Mouse (Mus musculus) neural tube, embryonic 10.5 days (tissue): Measurements from ENCODE around the gene Mllt3.

Source experiments
- DNase-seq: peaks from one replicate; pipeline ENCODE4 v3.0.0-alpha.2; 2017; ENCODE audit warnings: low spot score; ENCODE audit errors: extremely low spot score

Mllt3 gene

GRCm38 (mm10) chr4:88033216-88033653, at the start of gene Mllt3:
Mllt3 (minus strand) TSS chr4:88033364.
- DNase-seq, result peak; percentile 97

DNA sequence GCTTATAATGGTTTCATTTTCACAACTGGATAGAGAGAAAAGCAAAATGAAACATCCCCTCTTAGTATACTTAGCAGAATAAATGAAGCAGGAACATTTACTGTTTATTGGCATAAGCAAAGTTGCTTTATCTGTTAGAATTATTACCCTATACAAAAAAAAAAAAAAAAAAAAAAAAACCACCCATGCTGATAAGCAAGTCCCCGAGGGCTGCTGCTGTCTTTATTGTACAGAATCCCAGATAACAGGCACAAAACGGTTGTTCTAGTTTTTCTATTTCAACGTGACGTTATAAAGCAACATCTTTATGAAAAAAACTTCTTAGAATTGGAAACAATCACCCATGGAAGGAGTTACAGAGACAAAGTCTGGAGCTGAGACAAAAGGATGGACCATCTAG, 49.2 kb upstream of the Mllt3 start:
- DNase-seq, result no peak

GRCm38 (mm10) chr4:88081885-88082284, 48.7 kb upstream of the Mllt3 start:
- DNase-seq, result no peak

GRCm38 (mm10) chr4:88081417-88081816, 48.3 kb upstream of the Mllt3 start:
- DNase-seq, result no peak

DNA sequence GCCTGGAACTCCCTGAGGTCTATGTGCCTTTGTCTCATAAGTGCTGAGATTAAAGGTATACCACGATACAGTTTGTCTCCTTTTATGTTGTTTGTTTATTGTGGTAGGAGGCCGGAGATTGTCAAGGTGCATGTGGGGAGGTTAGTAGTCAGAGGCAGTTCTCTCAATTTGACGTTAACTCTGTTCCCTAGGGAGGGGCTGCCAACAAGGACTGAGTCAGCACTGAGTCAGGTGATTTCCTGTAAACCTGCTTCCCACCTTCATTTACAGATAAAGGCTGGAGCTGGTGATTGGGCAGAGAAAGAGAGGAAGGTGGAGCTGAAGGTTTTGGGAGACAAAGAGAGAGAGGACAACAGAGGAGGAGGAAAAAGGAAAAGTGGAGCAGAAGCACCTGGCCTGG, 45.8 kb upstream of the Mllt3 start:
- no peak for DNase-seq

- DNase-seq, result no peak
Observed at GRCm38 (mm10) chr4:88075388-88075787, 42.2 kb upstream of the Mllt3 start.

- DNase-seq, result no peak
Observed at GRCm38 (mm10) chr4:88046280-88046679, 13.1 kb upstream of the Mllt3 start.

- no peak for DNase-seq
Observed at GRCm38 (mm10) chr4:88045151-88045550, 12.0 kb upstream of the Mllt3 start.

DNA sequence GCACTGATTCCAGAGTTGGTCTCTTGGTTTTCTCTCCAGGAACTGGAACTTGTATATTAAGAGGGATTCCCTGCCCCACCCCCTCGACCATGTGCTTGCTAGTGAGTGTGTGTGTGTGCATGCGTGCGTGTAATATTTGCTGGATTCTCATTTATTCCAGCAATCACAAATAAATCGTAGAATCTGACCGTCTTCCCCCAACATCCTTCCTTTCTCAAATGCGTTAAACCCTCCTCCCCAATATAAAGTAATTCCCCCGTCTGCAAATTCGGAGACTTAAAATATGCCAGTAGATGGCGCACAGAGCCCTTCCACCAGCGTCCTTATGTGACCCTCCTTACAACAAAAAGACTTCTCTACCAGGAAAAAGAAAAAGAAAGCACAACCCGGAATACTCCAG, 2.2 kb upstream of the Mllt3 start:
- peak; percentile 45 for DNase-seq

DNA sequence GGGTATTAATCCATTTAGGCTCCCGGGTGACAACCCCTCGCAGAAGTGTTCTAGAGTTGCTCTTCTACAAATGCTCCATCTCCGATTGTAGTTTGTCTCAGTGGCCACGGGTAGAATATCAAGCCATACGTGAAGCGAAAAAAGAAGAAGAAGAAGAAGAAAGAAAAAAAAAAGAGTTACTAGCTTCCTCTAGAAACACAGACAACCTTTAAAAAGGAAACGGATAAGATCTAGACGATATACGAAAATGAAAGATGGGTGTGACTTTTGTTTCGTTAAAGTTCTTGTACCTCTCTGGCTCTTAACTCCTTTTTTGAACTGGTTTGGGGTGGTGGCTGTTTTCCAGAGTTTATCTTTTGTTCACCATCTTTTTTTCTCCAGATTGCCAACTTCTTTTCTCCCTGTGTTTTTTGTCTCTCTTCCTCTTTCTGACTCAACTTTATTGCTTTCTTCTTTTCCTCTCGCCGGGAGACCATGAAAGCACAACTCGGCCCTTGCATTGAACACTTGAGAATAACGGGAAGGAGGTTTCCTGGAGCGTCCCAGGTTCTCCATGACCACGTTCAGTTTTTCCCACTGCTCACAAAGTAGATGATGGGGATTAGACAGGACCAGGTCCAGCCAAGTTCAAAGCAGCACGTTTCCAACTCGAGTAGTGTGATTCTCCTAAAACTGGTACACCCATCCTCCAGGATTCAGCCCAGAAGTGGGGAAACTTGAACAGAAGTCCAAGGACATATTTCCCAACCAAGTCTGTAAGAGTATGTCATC, 1.4 kb upstream of the Mllt3 start:
- DNase-seq, result peak; percentile 31

DNA sequence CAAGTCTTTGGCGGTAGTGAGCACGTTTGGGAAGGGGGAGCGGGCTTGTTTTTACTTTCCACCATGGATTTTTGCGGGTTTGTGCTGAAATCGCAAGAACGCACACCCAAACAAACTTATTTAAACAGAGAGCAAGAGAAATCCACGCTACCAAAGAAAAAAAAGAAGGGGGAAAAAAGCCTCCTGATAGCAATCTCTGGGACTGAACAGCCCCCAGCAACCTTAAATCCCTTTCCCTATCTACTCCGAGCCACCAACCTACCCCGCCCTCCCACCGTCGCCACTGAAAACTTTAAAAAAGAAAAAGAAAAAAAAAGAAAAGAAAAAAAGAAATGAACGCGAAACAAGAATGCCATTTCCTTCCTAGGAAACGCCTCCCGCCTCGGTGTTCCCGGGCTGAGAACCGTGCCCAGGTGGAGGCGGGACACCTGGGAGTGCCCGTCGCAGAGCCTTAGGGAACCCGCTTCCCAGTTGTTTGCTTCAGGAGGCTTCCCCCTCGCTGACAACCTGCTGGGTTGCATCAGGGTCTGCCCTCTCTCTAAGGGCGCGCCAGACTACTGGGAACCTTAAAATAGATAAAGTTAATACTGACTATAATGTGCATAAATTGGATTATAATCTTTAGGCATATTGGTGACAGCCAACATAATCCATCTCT, 694 bp upstream of the Mllt3 start:
- DNase-seq, result peak; percentile 41

DNA sequence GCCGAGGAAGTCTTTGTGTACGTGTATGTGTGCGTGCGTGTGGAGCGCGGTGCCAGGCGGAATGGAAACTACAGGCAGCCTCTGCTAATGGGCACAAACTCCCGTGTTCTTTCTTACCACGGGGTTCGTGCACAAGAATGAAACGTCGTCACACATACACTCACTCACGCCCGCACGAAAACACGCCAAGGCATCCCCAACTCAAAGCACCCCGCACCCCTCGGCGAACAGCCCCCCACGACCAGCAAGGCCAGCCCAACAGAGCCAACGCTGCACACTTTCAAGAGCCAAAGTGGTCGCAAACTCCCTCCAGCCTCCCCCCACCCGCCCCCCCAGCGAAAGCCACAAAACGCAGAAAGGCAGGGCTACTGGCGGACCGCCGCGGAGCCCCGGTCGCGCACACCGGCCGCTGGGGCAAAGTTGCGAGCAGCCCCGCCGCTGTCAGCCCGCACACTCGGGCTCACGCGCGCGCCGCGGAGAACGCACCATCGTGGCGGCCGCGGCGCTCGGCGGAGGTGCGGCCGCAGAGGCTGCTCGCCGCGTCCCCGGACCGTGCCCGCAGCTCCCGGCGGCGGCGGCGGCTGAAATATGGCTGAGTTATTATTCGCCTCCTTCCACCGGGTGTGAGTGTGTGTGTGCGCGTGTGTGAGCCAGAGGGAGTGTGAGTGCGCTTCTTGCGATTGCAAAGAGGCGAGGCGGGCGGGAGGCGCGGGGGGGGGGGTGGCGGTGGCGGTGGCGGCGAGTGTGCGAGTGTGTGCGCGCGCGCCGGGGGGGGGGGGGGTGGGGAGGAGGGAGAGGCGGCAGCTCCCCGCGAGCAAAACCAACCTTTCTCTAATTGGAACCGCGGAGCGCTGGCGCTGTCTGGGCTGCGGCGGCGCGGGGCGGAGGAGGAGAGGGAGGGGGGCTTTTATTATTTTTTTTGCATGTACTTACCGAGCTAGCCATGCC, 739 bp downstream of the Mllt3 start:
- DNase-seq, result peak; percentile 71

GRCm38 (mm10) chr4:88031211-88032150, 1.7 kb downstream of the Mllt3 start:
- DNase-seq, result peak; percentile 68

- no peak for DNase-seq
Observed at GRCm38 (mm10) chr4:88023567-88023966, 9.6 kb downstream of the Mllt3 start.

DNA sequence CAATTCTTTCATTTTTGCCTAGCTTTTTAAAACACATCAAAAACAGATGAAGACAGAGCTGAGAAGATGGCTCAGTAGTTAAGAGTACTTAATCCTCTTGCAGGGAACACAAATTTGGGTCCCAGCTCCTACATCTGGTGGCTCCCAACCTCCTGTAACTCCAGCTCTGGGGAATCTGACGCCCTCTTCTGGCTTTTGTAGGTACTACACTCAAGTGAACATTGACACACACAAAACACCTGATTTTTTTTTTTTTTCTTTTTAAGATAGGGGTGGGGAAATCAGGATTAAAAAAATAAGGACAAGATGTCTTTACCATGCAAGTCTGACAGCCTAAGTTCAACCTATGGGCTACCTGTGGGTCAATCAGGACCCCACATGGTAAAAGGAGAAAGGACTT, 10.5 kb downstream of the Mllt3 start:
- DNase-seq, result no peak

GRCm38 (mm10) chr4:88020421-88020820, 12.7 kb downstream of the Mllt3 start:
- no peak for DNase-seq

GRCm38 (mm10) chr4:88019645-88020044, 13.5 kb downstream of the Mllt3 start:
- no peak for DNase-seq

DNA sequence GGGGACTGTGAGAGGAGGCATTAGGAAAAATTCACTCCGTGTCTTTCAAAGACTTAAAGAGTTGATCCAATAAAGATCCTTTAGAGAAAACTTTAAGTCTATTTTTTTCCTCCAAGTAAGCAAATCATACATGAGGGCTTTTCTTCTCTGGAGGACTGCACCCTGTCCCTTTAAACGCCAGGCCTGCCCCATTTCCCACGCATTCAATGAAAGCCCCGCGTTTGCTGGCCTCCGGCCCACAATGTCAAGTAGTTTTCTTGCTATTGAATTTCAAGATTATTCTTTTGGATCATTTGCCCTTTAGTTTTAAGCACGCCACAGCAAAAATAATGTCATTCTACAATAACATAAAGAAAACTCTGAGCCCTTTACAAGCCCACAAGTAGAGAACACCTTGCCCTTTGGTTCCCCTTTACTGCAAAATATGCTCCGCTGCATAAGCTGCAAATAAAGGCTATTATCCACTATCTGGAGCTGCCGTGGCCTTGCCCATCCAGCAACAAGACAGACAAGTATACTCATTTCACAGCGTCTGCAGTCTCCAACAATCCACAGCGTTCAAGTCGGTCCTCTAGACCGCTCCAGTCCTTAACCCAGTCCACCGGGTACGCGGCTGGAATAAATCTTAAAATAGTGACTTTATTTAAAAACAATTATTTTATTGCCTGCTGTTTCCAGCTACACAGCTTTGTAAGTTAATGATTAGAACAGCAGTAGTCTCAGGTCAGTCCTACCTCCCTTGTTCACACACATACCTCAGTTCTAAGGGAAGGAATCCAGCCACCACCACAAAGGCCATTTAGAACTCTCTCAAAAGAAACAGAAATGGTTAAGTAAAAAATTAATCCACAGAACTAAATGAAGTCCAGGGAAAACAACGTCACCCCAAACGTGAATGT, 15.5 kb downstream of the Mllt3 start:
- no peak for DNase-seq

DNA sequence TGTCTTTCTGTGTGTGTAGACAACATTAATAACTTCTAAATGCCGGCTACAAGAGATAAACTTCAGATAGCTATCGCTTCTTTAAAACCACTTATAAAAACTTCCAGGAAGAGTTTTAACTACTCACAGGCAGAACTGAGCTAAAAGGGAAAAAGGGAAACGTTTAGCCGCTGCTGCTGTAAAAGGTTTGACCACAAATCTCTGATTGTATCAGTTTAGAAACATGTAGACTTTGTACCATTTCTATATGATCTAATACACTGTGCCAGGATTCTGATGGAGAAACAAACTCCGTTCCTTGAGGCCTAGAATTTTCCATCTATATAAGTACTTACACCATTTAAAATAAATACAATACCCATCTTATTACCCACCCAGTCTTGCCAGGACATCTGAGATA, 17.4 kb downstream of the Mllt3 start:
- no peak for DNase-seq

DNA sequence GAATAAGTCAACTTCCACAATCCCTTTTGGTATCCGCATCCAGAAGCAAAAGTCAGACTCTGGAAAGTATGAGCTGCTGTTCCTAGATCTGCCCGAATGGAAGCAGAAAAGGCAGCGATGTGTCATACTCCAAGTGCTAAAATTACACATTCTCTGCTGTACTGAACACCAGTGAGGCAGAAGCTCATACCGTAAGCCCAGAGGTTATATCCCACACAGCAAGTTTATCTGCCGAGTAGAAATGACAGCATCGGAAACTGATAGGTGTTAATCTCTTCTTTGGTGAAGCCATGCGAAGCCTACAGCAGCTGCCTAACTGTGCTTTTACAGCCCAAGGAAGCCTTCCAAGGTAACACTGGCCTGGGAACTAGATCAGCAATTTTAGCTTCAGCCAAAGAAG, 17.9 kb downstream of the Mllt3 start:
- no peak for DNase-seq
